Mouse (Mus musculus) spleen, postnatal 4 days (tissue): ENCODE measurements around the gene Ank2.
"Not testable (repeated sequence)": the region's sequence is repeated elsewhere in the genome, so short reads cannot be mapped to it uniquely, and the experiment has no call there.

Source experiments
- DNase-seq, 2 experiments: peaks; one replicate each; pipeline ENCODE4 v3.0.0; 2022; ENCODE audit warnings: low spot score in 2 of 2

Ank2 gene

GRCm38 (mm10) chr3:127414438-127414837 lies 84.7 kb downstream of the Ank2 start:
- no peak for DNase-seq

DNA sequence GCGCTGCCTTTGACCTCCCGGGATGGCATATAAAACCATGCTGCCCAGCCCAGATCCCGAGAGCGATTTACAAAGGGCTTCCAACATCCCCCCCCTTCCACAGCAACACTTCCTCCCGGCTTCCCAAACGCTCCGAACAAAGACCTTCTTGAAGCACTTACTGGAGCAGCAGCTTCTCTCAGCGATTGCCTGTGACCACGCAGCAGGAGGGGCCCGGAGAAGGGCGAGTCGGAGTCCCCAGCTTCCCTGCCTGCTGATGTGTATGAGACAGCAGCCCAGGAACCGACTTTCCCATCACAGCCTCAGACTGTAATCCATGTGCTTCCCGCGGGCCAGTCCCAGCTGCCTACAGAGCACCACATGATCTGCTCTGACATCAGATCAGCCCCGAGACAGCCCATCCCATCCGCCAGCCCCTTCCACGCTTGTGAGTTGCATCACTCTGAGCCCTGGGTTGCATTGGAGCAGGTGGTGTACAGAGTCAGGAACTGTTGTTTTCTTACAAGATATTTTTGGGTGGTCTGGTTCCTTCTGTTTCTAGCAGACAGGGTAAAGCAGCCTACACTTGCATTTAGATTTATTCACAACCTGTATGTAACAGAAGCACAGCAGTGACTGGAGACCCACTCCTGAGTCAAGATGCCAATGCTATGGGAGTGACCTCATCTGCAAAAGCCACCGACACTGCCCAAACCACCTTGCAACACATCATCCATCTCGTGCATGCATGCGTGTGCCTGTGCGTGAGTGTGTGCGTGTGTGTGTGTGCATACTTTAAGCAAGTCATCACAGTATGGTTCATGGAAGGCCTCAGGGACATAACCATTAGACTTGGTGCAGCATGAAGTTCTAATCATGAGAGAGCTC lies 90.2 kb downstream of the Ank2 start:
- peak; percentile 36 to 66 for DNase-seq

DNA sequence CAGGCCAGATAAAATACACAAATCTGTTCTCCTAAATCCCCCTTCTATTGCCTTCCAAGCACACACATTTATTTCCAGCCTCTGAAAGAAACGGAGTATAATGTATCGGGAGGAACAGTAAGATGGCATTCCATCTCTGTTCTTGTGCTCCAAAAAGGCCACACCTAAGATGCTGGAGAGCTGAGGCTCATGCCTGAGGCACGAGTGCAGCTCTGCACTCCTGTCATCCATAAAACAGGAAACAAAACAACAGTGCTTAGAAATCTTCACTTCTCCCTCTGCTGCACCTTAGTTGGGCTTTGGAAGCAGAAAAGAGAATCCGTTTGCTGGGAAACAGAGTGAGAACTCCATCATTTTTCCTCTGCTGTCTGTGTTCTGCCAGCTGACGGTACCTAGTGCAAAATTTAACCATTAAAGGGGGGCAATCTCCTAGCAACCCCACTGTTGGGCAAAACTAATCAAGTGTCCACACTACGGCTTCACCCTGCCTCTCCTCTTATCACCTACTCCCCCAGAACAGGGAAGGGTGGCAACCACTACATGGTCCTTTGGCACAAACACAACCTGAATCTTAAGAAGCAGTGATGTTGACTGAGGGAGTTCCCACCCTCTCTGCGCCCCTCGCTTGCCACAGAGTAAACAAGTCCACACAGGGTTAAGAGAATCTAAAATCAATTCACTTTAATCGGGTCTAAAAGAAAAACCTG lies 91.1 kb downstream of the Ank2 start:
- no peak for DNase-seq

DNA sequence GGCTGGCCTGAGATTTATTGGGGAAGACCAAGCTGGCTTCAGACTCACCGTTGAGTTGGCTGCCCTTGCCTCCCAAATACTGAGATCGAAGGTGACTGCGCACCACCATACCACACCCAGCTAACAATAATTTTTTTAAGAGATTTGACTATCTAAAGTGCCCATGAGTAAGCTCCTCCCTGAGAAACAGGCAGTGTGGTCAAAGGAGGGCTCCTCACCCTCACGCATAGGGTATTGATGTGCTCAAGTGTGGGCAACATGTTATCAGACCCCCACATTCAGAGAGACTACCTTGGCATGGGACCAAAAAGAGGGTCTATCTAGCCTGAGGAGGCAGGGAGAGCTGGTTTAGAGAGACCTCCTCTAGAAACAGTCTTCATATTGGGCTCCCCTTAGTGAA lies 92.3 kb downstream of the Ank2 start:
- DNase-seq, result peak in 1 of 2 experiments; percentile 40

DNA sequence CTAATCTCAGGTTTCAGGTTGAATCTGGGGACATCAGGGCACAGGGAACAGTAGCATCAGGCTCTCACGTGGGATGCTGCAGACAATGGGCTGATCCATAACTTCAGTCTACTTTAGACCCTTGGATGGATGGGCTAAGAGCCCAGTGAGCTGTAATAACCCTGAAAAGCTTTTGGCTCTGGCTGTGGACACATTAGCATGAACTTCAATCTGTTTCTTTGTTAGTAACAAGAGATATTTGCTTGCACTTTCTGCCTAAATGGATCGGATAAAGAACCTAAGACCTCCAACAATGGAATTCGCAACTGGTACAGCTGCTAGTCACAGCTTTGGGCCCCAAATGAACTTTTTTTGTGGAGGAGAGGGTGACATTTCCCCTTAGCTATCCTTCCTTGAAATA lies 94.8 kb downstream of the Ank2 start:
- no peak for DNase-seq

GRCm38 (mm10) chr3:127400976-127401375 lies 98.2 kb downstream of the Ank2 start:
- DNase-seq, result no peak

GRCm38 (mm10) chr3:127400468-127400867 lies 98.7 kb downstream of the Ank2 start:
- DNase-seq, result not testable (repeated sequence)

DNA sequence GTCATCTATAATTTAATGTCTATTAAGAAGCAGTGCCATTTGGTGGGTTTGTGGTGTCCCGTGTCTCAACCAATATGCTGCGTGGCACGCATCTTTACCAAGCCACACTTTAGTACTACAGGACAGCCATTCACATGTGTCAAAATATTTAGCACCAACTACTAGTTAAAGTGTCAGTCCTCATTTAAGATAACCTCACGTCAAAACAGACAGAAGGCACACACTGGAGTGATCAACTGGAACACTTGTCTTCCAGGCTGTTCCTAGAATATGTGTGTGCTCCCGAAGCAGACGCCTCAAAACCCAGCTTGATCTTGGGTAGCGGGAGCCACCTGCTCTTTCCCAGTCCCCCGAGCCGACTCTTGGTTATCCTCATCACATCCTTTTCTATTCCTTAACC lies 101.4 kb downstream of the Ank2 start:
- DNase-seq, result no peak

- no peak for DNase-seq
Observed at GRCm38 (mm10) chr3:127395202-127395601, 103.9 kb downstream of the Ank2 start.

- no peak for DNase-seq
Observed at GRCm38 (mm10) chr3:127387016-127387517, 112.1 kb downstream of the Ank2 start.

- DNase-seq, result no peak
Observed at GRCm38 (mm10) chr3:127383231-127383630, 115.9 kb downstream of the Ank2 start.

DNA sequence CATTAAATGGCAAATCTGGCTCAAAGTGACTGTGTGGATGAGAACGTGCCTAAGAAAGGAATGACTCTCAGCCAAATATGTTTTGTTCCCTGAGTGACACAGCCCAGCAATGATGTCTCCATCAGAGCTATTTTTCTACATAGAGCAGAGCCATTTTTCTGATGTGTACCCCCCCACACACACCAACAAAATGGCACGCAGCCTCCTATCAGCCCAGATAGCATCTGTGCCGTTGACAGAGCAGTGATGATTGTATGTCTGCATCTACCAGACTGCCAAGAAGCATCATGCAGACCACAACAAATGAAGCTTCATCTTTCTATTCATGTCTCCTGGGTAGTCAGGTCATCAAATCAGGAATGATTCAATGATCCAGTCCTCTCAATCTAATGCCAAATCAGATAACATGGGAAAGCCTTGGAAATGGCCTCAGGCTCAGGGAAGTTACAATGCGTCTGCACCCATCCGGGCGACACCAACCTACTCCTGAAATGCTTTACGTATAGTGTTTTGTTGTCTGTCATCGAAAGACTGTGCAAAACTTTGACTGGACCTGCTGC lies 122.2 kb downstream of the Ank2 start:
- no peak for DNase-seq

- no peak for DNase-seq
Observed at GRCm38 (mm10) chr3:127375956-127376660, 123.0 kb downstream of the Ank2 start.

GRCm38 (mm10) chr3:127374190-127374710 lies 124.9 kb downstream of the Ank2 start:
- DNase-seq, result no peak

DNA sequence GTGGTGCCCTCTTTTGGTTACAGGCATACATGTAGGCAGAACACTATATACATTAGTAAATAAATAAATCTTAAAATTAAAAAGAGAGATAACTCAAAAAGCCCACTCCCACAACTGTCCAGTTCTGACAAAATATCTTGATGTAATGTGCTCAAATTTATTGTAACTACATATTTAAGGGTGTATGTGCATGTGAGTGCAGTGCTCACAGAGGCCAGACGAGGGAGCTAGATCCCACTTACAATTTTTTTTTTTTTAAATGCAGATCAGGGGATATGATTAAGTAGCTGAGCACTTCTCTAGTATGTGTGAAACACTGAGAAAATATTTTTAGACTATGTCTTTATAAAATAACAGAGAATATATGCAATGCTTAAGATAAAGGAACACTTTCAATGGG lies 127.4 kb downstream of the Ank2 start:
- DNase-seq, result no peak

DNA sequence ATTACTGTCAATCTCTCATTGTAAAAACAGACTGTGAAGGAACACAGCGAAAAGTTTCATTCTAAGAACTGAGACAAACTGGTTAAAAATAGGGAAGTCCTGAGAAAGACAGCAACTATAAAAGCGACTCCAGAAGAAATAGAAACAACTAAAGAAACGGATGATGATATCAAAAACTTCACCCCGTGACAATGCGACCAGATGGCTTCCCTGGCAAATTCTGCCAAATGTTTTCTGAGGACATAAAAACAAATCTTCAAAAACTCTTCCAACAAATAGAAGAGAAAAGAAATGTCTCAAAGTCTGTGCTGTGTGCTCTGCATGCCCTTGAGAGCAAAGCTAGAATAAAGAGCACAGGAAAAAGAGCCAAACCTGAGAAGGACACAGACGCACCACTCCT lies 129.6 kb downstream of the Ank2 start:
- DNase-seq, result no peak

- DNase-seq, result no peak
Observed at GRCm38 (mm10) chr3:127367450-127367849, 131.7 kb downstream of the Ank2 start.

DNA sequence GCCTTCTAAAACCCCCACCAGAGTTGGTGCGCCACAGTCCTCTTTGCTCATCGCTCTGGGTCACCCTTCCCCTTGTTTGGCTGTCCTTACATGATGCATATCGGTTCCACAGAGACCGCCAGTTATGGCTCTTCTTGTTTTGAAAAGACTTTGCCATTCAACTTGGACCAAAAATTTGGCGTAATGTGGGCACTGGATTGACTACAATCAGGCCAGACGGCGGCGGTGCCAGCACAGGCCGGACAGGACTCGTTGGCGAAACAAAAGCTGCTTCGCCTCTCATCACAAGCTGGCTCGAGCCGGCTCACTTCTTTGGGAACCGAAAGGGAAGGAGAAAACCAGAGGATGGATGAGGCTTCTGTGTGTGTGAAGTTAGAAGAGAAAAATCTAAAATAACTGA lies 135.6 kb downstream of the Ank2 start:
- no peak for DNase-seq

DNA sequence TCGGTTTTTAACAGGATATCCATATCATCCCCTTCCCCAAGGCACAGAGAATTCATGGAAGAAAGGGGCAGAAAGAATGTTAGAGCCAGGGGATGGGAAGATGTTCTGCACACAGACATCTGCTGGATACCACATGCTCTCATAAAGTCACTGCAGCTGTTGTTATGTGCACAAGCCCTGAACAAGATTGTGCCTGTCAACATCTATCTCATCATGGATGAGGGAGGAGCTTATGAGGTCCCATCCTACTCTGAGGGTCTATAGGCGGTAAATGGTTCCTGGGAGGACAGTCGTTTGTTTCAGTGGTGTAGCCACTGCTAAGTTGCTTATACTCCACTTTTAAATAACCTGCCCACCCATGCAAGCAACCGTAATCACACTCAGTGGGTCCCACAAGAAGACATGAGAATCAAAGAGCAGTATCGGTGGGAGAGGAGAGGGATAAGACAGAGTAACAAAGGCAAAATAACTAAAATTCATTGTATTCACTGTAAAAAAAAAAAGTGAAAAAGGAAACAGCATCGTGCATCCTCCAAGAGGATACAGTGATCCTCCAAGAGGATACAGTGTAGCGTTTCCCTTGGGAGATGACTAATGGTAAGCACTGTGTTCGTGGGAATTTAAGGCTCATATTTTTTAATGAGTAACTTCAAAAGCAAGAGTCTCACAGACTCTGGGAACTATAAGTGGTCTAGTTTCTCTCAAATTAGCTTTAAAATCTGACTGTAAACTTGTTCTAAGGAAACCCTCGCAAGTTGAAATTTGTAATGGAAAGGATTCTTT lies 136.3 kb downstream of the Ank2 start:
- no peak for DNase-seq

DNA sequence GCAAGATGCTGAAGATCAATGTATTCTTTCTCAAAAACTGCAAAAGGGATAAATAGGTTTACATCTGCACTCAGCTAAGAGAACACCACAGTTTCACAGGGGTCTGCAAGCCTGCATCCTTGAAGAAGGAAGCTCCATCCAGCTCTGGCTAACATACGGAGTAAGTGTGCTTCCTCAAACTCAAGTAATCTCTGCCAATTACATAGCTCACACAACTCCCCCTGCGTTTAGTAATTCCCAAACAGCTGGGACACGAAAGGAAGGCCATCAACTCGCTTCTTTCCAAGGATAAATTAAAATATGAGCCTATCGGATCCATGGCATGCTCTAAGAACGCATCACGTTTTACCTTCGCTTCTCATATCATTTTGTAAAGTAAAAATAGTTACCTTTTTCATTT lies 137.3 kb downstream of the Ank2 start:
- no peak for DNase-seq

DNA sequence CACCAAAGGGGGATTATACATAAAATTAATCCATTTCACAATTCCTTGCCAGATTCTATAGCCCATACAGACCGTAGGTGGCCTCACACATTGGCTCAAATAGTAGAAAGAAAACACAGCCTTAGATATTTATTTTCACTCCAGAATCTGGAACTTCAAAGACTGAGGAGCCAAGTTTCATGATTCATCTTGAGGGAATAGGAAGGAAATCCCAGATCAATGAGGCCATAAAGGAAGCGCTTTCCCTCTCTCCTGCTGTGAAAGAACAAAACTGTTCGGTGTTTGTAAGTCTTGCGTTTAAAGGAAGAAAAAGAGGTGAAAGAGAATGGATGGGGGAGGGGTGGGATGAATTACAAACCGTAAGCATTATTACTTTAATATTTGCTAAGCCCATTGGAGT lies 137.8 kb downstream of the Ank2 start:
- DNase-seq, result no peak
